Mouse (Mus musculus) mesoderm, embryonic 11.5 days (tissue): ENCODE results near the gene 4930402F06Rik.

ENCODE experiments used
- DNase-seq: peaks from one replicate; pipeline ENCODE4 v3.0.0-alpha.2; 2012; ENCODE audit warnings: low read depth, low spot score

4930402F06Rik gene

GRCm38 (mm10) chr2:35342605-35343004 lies 54.4 kb downstream of the 4930402F06Rik start:
- no peak for DNase-seq

GRCm38 (mm10) chr2:35338707-35339106 lies 58.3 kb downstream of the 4930402F06Rik start:
- no peak for DNase-seq

- no peak for DNase-seq
These were observed 58.9 kb downstream of the 4930402F06Rik start for GRCm38 (mm10) chr2:35338036-35338435.

- no peak for DNase-seq
These were observed 59.6 kb downstream of the 4930402F06Rik start for GRCm38 (mm10) chr2:35337419-35337818.

GRCm38 (mm10) chr2:35336388-35337280 lies 60.3 kb downstream of the 4930402F06Rik start, which contains the start of gene Stom:
Stom (minus strand) TSS chr2:35336976.
- DNase-seq = peak; percentile 98

GRCm38 (mm10) chr2:35335620-35336019 lies 61.4 kb downstream of the 4930402F06Rik start:
- DNase-seq = peak; percentile 26

GRCm38 (mm10) chr2:35333670-35334069 lies 63.3 kb downstream of the 4930402F06Rik start:
- DNase-seq = no peak

GRCm38 (mm10) chr2:35331205-35331604 lies 65.8 kb downstream of the 4930402F06Rik start:
- no peak for DNase-seq

- DNase-seq = no peak
These were observed 67.9 kb downstream of the 4930402F06Rik start for GRCm38 (mm10) chr2:35329061-35329460.

- DNase-seq = no peak
These were observed 68.7 kb downstream of the 4930402F06Rik start for GRCm38 (mm10) chr2:35328064-35328792.

GRCm38 (mm10) chr2:35327583-35327982 lies 69.4 kb downstream of the 4930402F06Rik start:
- no peak for DNase-seq

- no peak for DNase-seq
These were observed 70.0 kb downstream of the 4930402F06Rik start for GRCm38 (mm10) chr2:35326931-35327330.

GRCm38 (mm10) chr2:35325930-35326329 lies 71.0 kb downstream of the 4930402F06Rik start:
- no peak for DNase-seq
